Mouse (Mus musculus) kidney, embryonic 16.5 days (tissue): Measurements from ENCODE around the gene Itga9. TPM values are rescaled to one million over a fixed set of nuclear protein-coding genes. Genes with fewer than 3 reads are reported as not detected.

Experiments used
- ATAC-seq: fragments of 200-750 bp; cut with Nextera tagmentation; 2 replicates; pipeline ENCODE4 v1.8.0; 2017; ENCODE audit warnings: moderate TSS enrichment; ENCODE audit not compliant: low FRiP score, low TSS enrichment
- H3K27ac ChIP-seq: fragments of 300-500 bp; sonication (generic); 2 replicates; pipeline ENCODE4 v1.5.1; 2014; ENCODE audit warnings: low read length
- H3K27me3 ChIP-seq: fragments of 300-500 bp; sonication (generic); 2 replicates; pipeline ENCODE4 v1.6.1; 2014; ENCODE audit warnings: low read length, control low read depth, mixed read lengths; ENCODE audit not compliant: insufficient read depth
- H3K36me3 ChIP-seq: fragments of 300-500 bp; sonication (generic); 2 replicates; pipeline ENCODE4 v1.6.1; 2014; ENCODE audit warnings: low read length, control low read depth, mixed read lengths; ENCODE audit not compliant: insufficient read depth
- H3K4me1 ChIP-seq: fragments of 300-500 bp; sonication (generic); 2 replicates; pipeline ENCODE4 v1.6.1; 2014; ENCODE audit warnings: low read length, control low read depth, mixed read lengths; ENCODE audit not compliant: insufficient read depth
- H3K4me2 ChIP-seq: fragments of 300-500 bp; sonication (generic); replicated peaks from 2 replicates; pipeline ENCODE4 v1.6.1; 2014; ENCODE audit warnings: low read depth, low read length
- H3K4me3 ChIP-seq: fragments of 300-500 bp; sonication (generic); 2 replicates; pipeline ENCODE4 v1.5.1; 2014; ENCODE audit warnings: mild to moderate bottlenecking, low read length
- H3K9ac ChIP-seq: fragments of 300-500 bp; sonication (generic); replicated peaks from 2 replicates; pipeline ENCODE4 v1.6.1; 2014; ENCODE audit warnings: low read length
- H3K9me3 ChIP-seq: fragments of 300-500 bp; sonication (generic); 2 replicates; pipeline ENCODE4 v1.6.1; 2016; ENCODE audit warnings: low read length, control low read depth
- WGBS: fragments of 180-500 bp; shearing (Covaris S2); extraction: QIAGEN DNeasy Blood & Tissue Kit; methylation state at CpG from one replicate; pipeline ENCODE4 v1.1.7; 2014; 5-methylcytosine and 5-hydroxymethylcytosine counted together
- polyA plus RNA-seq: library from polyadenylated mRNA; unstranded; fragments of >200 nt; fragmentation: Nextera tagmentation; extraction: Ambion mirVana; gene quantifications from 2 replicates; pipeline ENCODE4 v1.2.1, GENCODE M21; 2015

Gene Itga9
- polyA plus RNA-seq, 1 experiment from 2014 or later: 10.8 TPM

DNA sequence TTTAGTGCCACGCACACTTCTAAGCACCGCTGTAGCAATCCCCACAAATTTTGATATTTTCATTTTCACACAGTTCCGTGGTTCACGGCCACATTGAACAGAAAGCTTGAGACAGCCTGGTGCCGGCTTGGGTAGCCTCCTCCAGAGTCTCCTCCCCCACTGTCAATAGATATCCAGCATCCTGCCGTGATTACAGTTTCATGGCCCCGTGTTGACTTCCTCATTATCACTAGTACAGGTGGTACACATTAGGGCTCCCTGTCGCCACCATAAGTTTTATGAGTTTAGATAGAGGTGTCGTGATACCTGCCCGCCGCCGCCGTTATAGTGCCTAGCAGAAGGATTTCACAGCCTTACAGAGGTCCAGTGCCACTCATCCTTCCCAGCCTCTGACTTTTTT is 328.6 kb downstream of the Itga9 start:
- Histone ChIP-seq H3K9ac (no peak overlapping the region), H3K27me3 (no peaks in the 10 kb centered on the region), H3K27ac (peak overlapping the region; percentile 67), H3K9me3 (no peaks in the 10 kb centered on the region), H3K4me3 (no peak overlapping the region), H3K4me1 (peaks cover 60% of the 10 kb centered on the region), H3K4me2 (no peak overlapping the region), H3K36me3 (no peaks in the 10 kb centered on the region)
- ATAC-seq: no peak
- WGBS: 50% methylated on average over 13 of the region's 13 CpGs

DNA sequence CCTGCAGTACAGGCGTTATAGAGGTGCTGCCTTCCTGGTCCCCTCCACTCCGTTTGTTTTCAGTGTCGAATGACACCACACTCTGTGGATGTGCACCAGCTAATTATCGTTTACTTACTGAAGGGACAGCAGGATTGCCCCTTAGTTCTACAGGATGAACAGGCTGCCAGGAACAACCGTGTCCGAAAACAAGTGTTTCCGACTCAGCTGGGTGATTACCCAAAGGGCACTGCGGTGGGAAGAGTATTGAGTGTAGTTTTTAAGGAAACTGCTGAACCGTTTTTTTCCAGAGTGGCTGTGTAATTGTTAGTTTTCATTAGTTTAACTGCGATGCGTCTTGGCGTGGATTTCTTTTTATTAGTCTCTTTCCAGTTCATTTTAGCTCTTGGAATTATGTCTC is 329.6 kb downstream of the Itga9 start:
- no peak for ATAC-seq
- peak overlapping the region; percentile 67 for H3K27ac ChIP-seq
- no peak overlapping the region for H3K4me3 ChIP-seq
- H3K9me3 ChIP-seq: no peaks in the 10 kb centered on the region
- H3K4me1 ChIP-seq: peaks cover 63% of the 10 kb centered on the region
- WGBS: 26% methylated on average over 12 of the region's 12 CpGs
- no peaks in the 10 kb centered on the region for H3K36me3 ChIP-seq
- H3K9ac ChIP-seq: no peak overlapping the region
- no peaks in the 10 kb centered on the region for H3K27me3 ChIP-seq
- H3K4me2 ChIP-seq: peak overlapping the region; percentile 13; the same call in 1 of the 2 replicates

DNA sequence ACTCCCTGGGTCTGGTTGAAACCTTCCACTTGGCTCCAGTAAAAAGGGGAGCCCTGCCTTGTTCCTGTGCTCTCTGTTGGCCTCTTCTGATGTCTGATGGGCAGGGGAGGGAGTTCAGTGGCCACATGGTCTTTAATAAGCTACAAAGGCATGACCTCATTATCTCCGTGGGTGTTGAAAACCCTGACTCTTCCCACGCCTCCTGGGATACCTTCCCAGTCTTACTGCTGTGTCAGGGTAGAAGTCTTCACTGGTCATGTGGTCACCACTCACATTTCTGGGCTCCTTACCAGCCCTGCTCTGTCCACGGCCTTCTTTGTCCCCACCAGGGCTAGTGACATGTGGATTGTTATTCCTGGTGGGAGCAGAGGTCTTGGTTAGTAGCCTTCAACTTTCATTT is 331.0 kb downstream of the Itga9 start:
- Histone ChIP-seq H3K4me2 (no peak overlapping the region), H3K36me3 (no peaks in the 10 kb centered on the region), H3K27ac (0 out of 2 replicates have a peak overlapping the region, but pooled peaks have one; percentile 8), H3K4me3 (no peak overlapping the region), H3K9me3 (no peaks in the 10 kb centered on the region), H3K4me1 (peaks cover 62% of the 10 kb centered on the region), H3K9ac (no peak overlapping the region), H3K27me3 (no peaks in the 10 kb centered on the region)
- WGBS: 26% methylated on average over 3 of the region's 3 CpGs
- ATAC-seq: peak; percentile 28; the same call in 1 of the 2 replicates

- Histone ChIP-seq H3K27ac (peak overlapping the region; percentile 61), H3K9ac (0 out of 2 replicates have a peak overlapping the region, but pooled peaks have one; percentile 24), H3K9me3 (no peaks in the 10 kb centered on the region), H3K4me2 (peak overlapping the region; percentile 16; the same call in 1 of the 2 replicates), H3K4me1 (peaks cover 62% of the 10 kb centered on the region), H3K4me3 (no peak overlapping the region), H3K36me3 (no peaks in the 10 kb centered on the region), H3K27me3 (no peaks in the 10 kb centered on the region)
- ATAC-seq: peak; percentile 57
- 17% methylated on average over 13 of the region's 13 CpGs for WGBS
Measured at GRCm38 (mm10) chr9:118939410-118939809, 332.9 kb downstream of the Itga9 start.

- WGBS: 46% methylated on average over 12 of the region's 12 CpGs
Measured at GRCm38 (mm10) chr9:118939831-118940230, 333.3 kb downstream of the Itga9 start.

DNA sequence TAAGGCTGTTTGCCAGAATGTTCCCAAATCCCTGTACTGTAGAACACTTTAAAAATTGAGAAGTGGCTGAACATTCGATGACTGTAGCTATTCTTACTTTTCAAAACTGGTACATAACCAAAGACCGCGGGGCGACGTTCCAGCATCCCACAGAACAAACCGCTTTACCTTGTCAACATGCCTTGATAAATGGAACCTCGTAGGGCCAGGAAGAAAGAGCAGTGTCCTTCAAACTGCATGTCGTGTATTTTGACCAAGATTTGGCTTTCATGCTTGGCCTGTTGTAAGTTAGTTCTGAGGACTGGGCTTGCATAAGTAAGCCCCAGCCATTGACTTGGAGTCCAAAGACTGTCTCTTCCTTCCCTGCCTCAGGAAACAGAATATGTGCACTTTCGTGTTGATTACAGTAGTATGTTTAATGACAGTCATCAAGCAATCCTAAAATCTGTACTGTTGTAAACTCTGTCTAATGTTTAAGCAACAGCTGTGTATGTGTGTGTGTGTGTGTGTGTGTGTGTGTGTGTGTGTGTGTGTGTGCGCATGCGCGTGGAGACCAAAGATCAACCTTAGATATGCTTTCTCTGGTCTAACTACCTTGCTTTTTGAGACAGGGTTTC is 334.2 kb downstream of the Itga9 start:
- no peak for ATAC-seq
- H3K4me1 ChIP-seq: peaks cover 49% of the 10 kb centered on the region

More at GRCm38 (mm10) chr9:118939831-118940230, 333.3 kb downstream of the Itga9 start:
- ATAC-seq: peak; percentile 40; the same call in 1 of the 2 replicates
- Histone ChIP-seq H3K27ac (peak overlapping the region; percentile 61), H3K4me2 (peak overlapping the region; percentile 16; the same call in 1 of the 2 replicates), H3K27me3 (no peaks in the 10 kb centered on the region), H3K4me1 (peaks cover 58% of the 10 kb centered on the region), H3K36me3 (no peaks in the 10 kb centered on the region), H3K4me3 (no peak overlapping the region), H3K9me3 (no peaks in the 10 kb centered on the region), H3K9ac (no peak overlapping the region)

DNA sequence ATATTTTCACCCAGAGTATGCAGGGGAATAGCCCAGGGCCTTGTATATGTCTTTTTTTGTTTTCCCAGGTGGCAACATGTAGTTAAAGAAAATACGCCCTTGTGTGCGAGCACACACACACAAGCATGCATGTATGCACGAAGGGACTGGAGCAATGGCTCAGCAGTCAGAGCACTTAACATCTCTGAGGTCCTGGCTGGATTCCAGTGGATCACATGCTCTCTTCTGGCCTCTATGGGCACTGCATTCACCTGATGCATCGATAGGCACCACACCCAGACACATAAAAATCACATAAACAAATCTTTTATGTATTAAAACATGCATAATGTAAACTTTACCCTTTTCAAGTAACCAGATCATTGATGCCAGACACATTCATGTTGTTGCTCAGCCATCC is 335.5 kb downstream of the Itga9 start:
- Histone ChIP-seq H3K27me3 (no peaks in the 10 kb centered on the region), H3K4me3 (no peak overlapping the region), H3K9ac (no peak overlapping the region), H3K4me2 (no peak overlapping the region), H3K4me1 (peaks cover 38% of the 10 kb centered on the region), H3K36me3 (no peaks in the 10 kb centered on the region), H3K27ac (no peak overlapping the region), H3K9me3 (no peaks in the 10 kb centered on the region)
- no peak for ATAC-seq
- 77% methylated on average over 4 of the region's 4 CpGs for WGBS

More for the DNA sequence above, 334.2 kb downstream of the Itga9 start:
- Histone ChIP-seq H3K9ac (no peak overlapping the region), H3K27ac (peak overlapping the region; percentile 61; the same call in 1 of the 2 replicates), H3K4me2 (no peak overlapping the region), H3K9me3 (no peaks in the 10 kb centered on the region), H3K36me3 (no peaks in the 10 kb centered on the region), H3K27me3 (no peaks in the 10 kb centered on the region), H3K4me3 (no peak overlapping the region)
- 77% methylated on average over 12 of the region's 12 CpGs for WGBS

DNA sequence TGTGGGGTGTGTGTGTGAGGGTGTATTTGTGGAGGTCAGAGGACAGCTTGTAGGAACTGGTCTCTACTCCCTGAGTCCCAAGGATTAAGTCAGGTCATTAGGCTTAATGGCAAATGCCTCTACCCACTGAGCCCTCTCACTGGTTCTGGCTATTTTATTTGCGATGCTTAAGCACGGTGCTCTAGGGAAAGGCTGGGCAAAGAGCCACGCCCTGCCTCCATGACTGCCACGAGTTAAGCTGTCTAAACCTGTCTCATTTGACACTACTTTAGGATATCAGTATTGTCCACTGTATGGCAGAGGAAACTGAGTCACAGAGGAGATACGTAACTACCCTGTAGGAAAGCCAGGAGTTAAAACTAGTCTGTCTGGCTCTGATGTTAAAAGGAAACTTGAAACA is 337.5 kb downstream of the Itga9 start:
- Histone ChIP-seq H3K4me3 (no peak overlapping the region), H3K9me3 (no peaks in the 10 kb centered on the region), H3K27ac (no peak overlapping the region), H3K9ac (no peak overlapping the region), H3K36me3 (no peaks in the 10 kb centered on the region), H3K27me3 (no peaks in the 10 kb centered on the region), H3K4me2 (no peak overlapping the region), H3K4me1 (peaks cover 32% of the 10 kb centered on the region)
- WGBS: 58% methylated on average over 5 of the region's 5 CpGs
- no peak for ATAC-seq

- Histone ChIP-seq H3K36me3 (no peaks in the 10 kb centered on the region), H3K4me2 (no peak overlapping the region), H3K4me1 (peaks cover 31% of the 10 kb centered on the region), H3K27ac (no peak overlapping the region), H3K9ac (no peak overlapping the region), H3K27me3 (no peaks in the 10 kb centered on the region), H3K4me3 (no peak overlapping the region), H3K9me3 (no peaks in the 10 kb centered on the region)
- WGBS: 71% methylated on average over 12 of the region's 12 CpGs
- ATAC-seq: no peak
Measured at GRCm38 (mm10) chr9:118944388-118944787, 337.9 kb downstream of the Itga9 start.

GRCm38 (mm10) chr9:118948486-118948885 is 342.0 kb downstream of the Itga9 start:
- Histone ChIP-seq H3K9ac (no peak overlapping the region), H3K4me2 (no peak overlapping the region), H3K4me1 (peaks cover 25% of the 10 kb centered on the region), H3K4me3 (no peak overlapping the region), H3K36me3 (0 out of 2 replicates have a peak, but pooled peaks cover 8% of the 10 kb centered on the region), H3K27ac (no peak overlapping the region), H3K27me3 (no peaks in the 10 kb centered on the region), H3K9me3 (no peaks in the 10 kb centered on the region)
- 88% methylated on average over 5 of the region's 5 CpGs for WGBS
- ATAC-seq: no peak
